Mouse (Mus musculus): Measurements from ENCODE around the gene Sppl3. TPM values are rescaled to one million over a fixed set of nuclear protein-coding genes. Genes with fewer than 3 reads are reported as not detected.

Gene Sppl3
- polyA plus RNA-seq, 1 experiment from 2014 or later: 13.3 TPM

DNA sequence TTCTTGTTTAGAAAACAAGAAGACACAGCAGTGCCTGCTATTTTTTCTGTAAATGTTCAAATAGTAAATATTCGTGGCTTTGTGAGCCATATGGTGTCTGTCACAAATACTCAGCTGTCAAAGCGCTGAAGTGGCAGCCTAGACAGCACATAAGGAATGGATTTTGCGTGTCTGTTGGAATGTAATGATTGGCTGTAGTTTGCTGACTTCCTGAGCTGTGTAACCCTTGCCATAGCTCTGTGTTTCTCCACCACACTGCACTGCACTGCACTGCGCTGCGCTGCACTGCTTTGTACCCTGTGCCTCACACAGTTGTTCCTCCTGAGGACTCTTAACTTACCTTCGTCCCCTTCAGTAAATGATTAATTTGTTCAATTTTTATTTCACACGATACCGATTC, 41.6 kb downstream of the Sppl3 start:
- H3K9me3 ChIP-seq: no peaks in the 10 kb centered on the region
- no peak for DNase-seq (ENCODE audit: extremely low spot score, low spot score)
- H3K27ac ChIP-seq: no peak overlapping the region

DNA sequence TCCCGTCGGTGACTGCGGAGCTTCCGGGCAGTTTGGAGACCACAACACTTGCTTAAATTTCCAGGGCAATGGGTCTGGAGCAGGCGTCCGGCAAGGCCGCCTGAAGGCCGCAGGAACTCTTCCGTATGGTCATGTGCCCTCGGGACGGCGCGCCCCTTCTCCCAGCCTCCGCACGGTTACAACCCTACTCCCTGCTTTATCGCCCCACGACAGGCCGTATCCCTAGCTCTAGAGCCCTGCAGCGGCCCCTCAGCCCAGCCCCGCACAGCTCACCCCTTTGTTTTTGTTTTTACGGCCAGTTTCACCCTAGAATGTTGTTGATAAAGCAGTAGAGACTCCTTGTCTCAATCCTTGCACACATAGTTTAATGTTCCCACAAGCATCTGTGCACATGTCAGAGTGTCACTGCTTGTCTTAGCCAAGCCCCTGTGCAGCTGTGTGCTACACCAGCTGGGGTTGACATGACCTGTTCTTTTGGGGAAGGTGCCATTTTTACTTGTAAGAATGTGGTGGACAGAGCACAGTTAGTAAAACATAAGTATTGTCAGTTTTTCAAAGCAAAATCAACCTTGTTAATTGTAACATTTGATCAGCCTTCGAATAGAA, 43.0 kb downstream of the Sppl3 start:
- Histone ChIP-seq H3K9me3 (no peaks in the 10 kb centered on the region), H3K27ac (no peak overlapping the region), H3K4me1 (peaks cover 6% of the 10 kb centered on the region; the same call in 1 of the 2 replicates), H3K4me3 (no peak overlapping the region), H3K27me3 (ENCODE audit: poor library complexity, severe bottlenecking) (no peaks in the 10 kb centered on the region), H3K36me3 (replicated peaks) (0 out of 2 replicates have a peak, but pooled peaks cover 10% of the 10 kb centered on the region)
- DNase-seq (ENCODE audit: extremely low spot score, low spot score): no peak
- 93% methylated on average over 22 of the region's 22 CpGs for WGBS

More for the DNA sequence above, 41.6 kb downstream of the Sppl3 start:
- 93% methylated on average over 8 of the region's 8 CpGs for WGBS
- Histone ChIP-seq H3K4me3 (no peak overlapping the region), H3K36me3 (replicated peaks) (0 out of 2 replicates have a peak, but pooled peaks cover 10% of the 10 kb centered on the region), H3K27me3 (ENCODE audit: poor library complexity, severe bottlenecking) (no peaks in the 10 kb centered on the region), H3K4me1 (peaks cover 6% of the 10 kb centered on the region; the same call in 1 of the 2 replicates)

DNA sequence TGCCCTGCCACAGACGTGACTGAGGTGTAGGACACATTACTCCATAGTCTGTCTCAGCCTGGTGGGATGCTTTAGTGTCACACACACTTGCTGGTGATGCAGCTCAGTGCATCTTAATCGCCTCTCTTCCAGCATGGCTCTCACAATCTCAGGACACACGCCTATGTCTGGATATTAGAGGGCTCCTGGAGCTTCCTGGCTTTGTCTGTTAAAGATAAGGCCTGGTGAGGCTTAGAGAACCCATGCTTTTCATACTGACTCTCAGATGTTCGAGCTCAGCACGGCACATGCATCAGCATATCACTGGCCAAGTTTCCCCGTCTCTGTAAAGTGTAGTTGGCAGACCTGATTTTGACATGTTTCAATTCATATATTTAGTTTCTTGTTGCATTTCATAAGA, 44.5 kb downstream of the Sppl3 start:
- Histone ChIP-seq H3K27me3 (ENCODE audit: poor library complexity, severe bottlenecking) (no peaks in the 10 kb centered on the region), H3K4me1 (peaks cover 6% of the 10 kb centered on the region; the same call in 1 of the 2 replicates), H3K4me3 (no peak overlapping the region), H3K36me3 (replicated peaks) (0 out of 2 replicates have a peak, but pooled peaks cover 10% of the 10 kb centered on the region), H3K27ac (no peak overlapping the region), H3K9me3 (no peaks in the 10 kb centered on the region)
- WGBS: 78% methylated on average over 6 of the region's 6 CpGs
- DNase-seq (ENCODE audit: extremely low spot score, low spot score): no peak

- H3K27me3 ChIP-seq (ENCODE audit: poor library complexity, severe bottlenecking): no peaks in the 10 kb centered on the region
- H3K27ac ChIP-seq: no peak overlapping the region
- no peak for DNase-seq (ENCODE audit: extremely low spot score, low spot score)
- peaks cover 20% of the 10 kb centered on the region for H3K36me3 ChIP-seq (replicated peaks)
- H3K4me1 ChIP-seq: peaks cover 6% of the 10 kb centered on the region; the same call in 1 of the 2 replicates
- WGBS: 96% methylated on average over 4 of the region's 4 CpGs
- no peaks in the 10 kb centered on the region for H3K9me3 ChIP-seq
- H3K4me3 ChIP-seq: no peak overlapping the region
These were observed 46.2 kb downstream of the Sppl3 start for GRCm38 (mm10) chr5:115057153-115057552.

- H3K27me3 ChIP-seq (ENCODE audit: poor library complexity, severe bottlenecking): no peaks in the 10 kb centered on the region
- peaks cover 32% of the 10 kb centered on the region for H3K36me3 ChIP-seq (replicated peaks)
- no peaks in the 10 kb centered on the region for H3K4me1 ChIP-seq
- WGBS: 90% methylated on average over 7 of the region's 7 CpGs
- no peak overlapping the region for H3K27ac ChIP-seq
- H3K9me3 ChIP-seq: no peaks in the 10 kb centered on the region
- H3K4me3 ChIP-seq: no peak overlapping the region
- no peak for DNase-seq (ENCODE audit: extremely low spot score, low spot score)
These were observed 47.8 kb downstream of the Sppl3 start for GRCm38 (mm10) chr5:115058584-115059297.

DNA sequence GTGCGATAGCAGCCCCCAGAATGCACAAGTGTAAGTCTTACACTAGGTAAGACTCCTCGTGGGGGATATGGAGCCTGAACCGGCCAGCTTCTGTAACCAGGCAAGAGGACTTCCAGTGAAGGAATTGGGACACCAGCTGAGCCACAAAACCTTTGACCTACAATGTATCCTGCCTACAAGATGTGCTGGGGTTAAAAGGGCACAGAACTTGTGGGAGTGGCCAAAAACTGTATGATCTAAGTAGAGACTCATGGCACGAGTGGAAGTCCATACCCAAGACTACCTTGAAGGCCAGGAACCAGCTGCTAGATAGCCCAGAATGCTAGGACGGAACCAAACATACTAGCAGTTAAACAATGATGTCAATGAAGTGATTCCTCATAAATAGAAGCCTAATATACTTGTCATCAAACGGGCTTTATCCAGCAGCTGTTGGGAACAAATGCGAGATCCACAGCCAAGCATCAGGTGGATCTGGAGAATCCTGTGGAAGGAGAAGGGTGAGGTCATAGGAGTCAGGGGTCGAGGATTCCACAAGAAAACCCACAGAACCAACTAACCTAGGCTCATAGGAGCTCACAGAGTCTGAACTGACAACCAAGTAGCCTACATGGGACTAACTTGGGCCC, 49.2 kb downstream of the Sppl3 start:
- H3K27me3 ChIP-seq (ENCODE audit: poor library complexity, severe bottlenecking): no peaks in the 10 kb centered on the region
- H3K4me1 ChIP-seq: no peaks in the 10 kb centered on the region
- no peaks in the 10 kb centered on the region for H3K9me3 ChIP-seq
- no peak overlapping the region for H3K27ac ChIP-seq
- no peak overlapping the region for H3K4me3 ChIP-seq
- no peak for DNase-seq (ENCODE audit: extremely low spot score, low spot score)
- H3K36me3 ChIP-seq (replicated peaks): peaks cover 45% of the 10 kb centered on the region
- WGBS: 92% methylated on average over 8 of the region's 8 CpGs

- no peak overlapping the region for H3K27ac ChIP-seq
These were observed 50.0 kb downstream of the Sppl3 start for GRCm38 (mm10) chr5:115060977-115061376.

GRCm38 (mm10) chr5:115062566-115062965, 51.6 kb downstream of the Sppl3 start:
- DNase-seq (ENCODE audit: extremely low spot score, low spot score): no peak
- Histone ChIP-seq H3K27me3 (ENCODE audit: poor library complexity, severe bottlenecking) (no peaks in the 10 kb centered on the region), H3K36me3 (replicated peaks) (peaks cover 45% of the 10 kb centered on the region), H3K27ac (no peak overlapping the region), H3K4me1 (no peaks in the 10 kb centered on the region), H3K4me3 (no peak overlapping the region), H3K9me3 (no peaks in the 10 kb centered on the region)
- 89% methylated on average over 1 of the region's 1 CpGs for WGBS

More at GRCm38 (mm10) chr5:115060977-115061376, 50.0 kb downstream of the Sppl3 start:
- H3K4me1 ChIP-seq: no peaks in the 10 kb centered on the region
- peaks cover 53% of the 10 kb centered on the region for H3K36me3 ChIP-seq (replicated peaks)
- no peak for DNase-seq (ENCODE audit: extremely low spot score, low spot score)
- no peaks in the 10 kb centered on the region for H3K9me3 ChIP-seq
- H3K27me3 ChIP-seq (ENCODE audit: poor library complexity, severe bottlenecking): no peaks in the 10 kb centered on the region
- H3K4me3 ChIP-seq: no peak overlapping the region
- WGBS: 94% methylated on average over 3 of the region's 3 CpGs

DNA sequence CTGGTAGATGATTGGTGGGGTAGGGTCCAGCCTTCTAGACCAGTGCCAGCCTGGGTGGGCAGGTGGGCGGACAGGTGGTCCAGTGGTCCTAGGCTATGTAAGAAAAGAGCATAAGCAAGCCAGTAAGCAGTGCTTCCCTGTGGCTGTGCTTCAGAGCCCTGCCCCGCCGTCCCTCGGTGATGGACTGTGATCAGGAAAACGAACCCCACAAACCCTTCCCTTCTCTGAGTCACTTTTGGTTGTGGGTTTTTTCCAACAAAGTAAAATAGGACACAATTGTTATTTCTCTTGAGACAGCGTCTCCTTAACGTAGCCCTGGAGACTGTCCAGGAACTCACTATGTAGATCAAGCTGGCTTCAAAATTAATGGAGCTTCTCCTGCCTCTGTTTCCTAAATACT, 52.5 kb downstream of the Sppl3 start:
- WGBS: 93% methylated on average over 7 of the region's 7 CpGs
- DNase-seq (ENCODE audit: extremely low spot score, low spot score): no peak
- H3K4me1 ChIP-seq: no peaks in the 10 kb centered on the region
- peaks cover 45% of the 10 kb centered on the region for H3K36me3 ChIP-seq (replicated peaks)
- H3K27ac ChIP-seq: no peak overlapping the region
- no peaks in the 10 kb centered on the region for H3K27me3 ChIP-seq (ENCODE audit: poor library complexity, severe bottlenecking)
- H3K9me3 ChIP-seq: no peaks in the 10 kb centered on the region
- no peak overlapping the region for H3K4me3 ChIP-seq

GRCm38 (mm10) chr5:115066245-115066644, 55.3 kb downstream of the Sppl3 start:
- Histone ChIP-seq H3K27ac (no peak overlapping the region), H3K4me1 (no peaks in the 10 kb centered on the region), H3K4me3 (no peak overlapping the region), H3K27me3 (ENCODE audit: poor library complexity, severe bottlenecking) (no peaks in the 10 kb centered on the region), H3K9me3 (no peaks in the 10 kb centered on the region), H3K36me3 (replicated peaks) (peaks cover 45% of the 10 kb centered on the region)
- no peak for DNase-seq (ENCODE audit: extremely low spot score, low spot score)
- WGBS: 91% methylated on average over 4 of the region's 4 CpGs

GRCm38 (mm10) chr5:115068671-115069421, 57.9 kb downstream of the Sppl3 start:
- WGBS: 94% methylated on average over 11 of the region's 11 CpGs
- DNase-seq (ENCODE audit: extremely low spot score, low spot score): no peak
- H3K36me3 ChIP-seq (replicated peaks): peaks cover 23% of the 10 kb centered on the region
- H3K27me3 ChIP-seq (ENCODE audit: poor library complexity, severe bottlenecking): no peaks in the 10 kb centered on the region
- H3K4me1 ChIP-seq: no peaks in the 10 kb centered on the region
- no peaks in the 10 kb centered on the region for H3K9me3 ChIP-seq
- H3K4me3 ChIP-seq: no peak overlapping the region
- no peak overlapping the region for H3K27ac ChIP-seq

GRCm38 (mm10) chr5:115069611-115070010, 58.7 kb downstream of the Sppl3 start:
- 93% methylated on average over 3 of the region's 3 CpGs for WGBS

More at GRCm38 (mm10) chr5:115069611-115070010, 58.7 kb downstream of the Sppl3 start:
- no peak for DNase-seq (ENCODE audit: extremely low spot score, low spot score)
- Histone ChIP-seq H3K27ac (no peak overlapping the region), H3K36me3 (replicated peaks) (peaks cover 17% of the 10 kb centered on the region), H3K4me1 (no peaks in the 10 kb centered on the region), H3K27me3 (ENCODE audit: poor library complexity, severe bottlenecking) (no peaks in the 10 kb centered on the region), H3K4me3 (no peak overlapping the region), H3K9me3 (no peaks in the 10 kb centered on the region)
